Mouse (Mus musculus) layer of hippocampus, adult 11-12 months (tissue): ENCODE results near the gene Cchcr1.

Experiments
- DNase-seq: peaks from one replicate; pipeline ENCODE4 v3.0.0; 2022; ENCODE audit warnings: low spot score

The Cchcr1 gene

DNA sequence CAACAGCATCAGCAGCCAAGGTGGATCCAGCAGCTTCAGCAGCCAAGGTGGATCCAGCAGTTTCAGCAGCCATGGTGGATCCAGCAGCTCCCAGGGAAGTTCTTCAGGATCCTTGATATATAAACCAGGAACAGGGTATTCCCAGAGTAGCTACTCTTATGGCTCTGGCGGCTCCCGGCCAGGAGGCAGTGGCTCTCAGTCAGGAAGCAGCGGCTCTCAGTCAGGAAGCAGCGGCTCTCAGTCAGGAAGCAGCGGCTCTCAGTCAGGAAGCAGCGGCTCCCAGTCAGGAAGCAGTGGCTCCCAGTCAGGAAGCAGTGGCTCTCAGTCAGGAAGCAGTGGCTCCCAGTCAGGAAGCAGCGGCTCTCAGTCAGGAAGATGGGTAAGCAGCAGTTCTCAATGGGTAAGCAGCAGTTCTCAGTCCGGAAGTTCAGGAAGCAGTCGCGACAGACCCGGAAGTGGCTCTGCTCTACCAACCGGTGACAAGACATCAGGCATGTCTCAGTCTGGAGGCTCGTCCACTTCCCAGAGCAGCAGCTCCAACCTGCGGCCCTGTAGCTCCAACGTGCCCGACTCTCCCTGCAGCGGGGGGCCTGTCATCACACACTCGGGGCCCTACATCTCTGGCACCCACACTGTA is 38.0 kb downstream of the Cchcr1 start:
- DNase-seq, result no peak

DNA sequence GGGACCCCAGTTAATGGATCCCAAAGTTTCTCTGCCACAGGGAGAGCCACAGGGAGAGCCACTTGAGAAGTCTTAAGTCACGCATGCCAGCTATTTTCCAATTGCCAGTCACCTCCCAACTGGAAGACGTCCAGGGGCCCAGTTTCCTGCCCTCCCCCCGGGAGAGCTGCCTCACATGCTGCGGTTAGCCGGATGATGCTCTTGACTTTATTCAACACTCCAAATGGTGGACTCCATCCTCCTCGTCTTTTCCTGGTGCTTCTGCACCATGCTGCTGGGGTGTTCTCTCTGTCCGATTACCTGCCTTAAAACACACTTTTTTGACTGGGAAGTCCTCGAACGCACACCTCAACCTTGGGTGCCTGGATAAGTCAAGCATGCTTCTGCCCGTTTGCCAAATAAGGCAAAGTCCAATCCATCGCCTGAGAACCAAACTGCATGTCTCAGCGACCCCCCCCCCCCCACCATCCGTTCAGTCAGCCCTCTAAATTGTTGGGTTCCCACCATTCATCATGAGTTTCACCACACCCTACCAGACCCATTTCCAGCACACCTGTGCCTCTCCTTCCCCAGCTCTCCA is 39.4 kb downstream of the Cchcr1 start:
- no peak for DNase-seq

- peak; percentile 43 for DNase-seq
Observed at GRCm38 (mm10) chr17:35556812-35557211, 39.9 kb downstream of the Cchcr1 start.

- no peak for DNase-seq
Observed at GRCm38 (mm10) chr17:35557351-35557750, 40.5 kb downstream of the Cchcr1 start.

DNA sequence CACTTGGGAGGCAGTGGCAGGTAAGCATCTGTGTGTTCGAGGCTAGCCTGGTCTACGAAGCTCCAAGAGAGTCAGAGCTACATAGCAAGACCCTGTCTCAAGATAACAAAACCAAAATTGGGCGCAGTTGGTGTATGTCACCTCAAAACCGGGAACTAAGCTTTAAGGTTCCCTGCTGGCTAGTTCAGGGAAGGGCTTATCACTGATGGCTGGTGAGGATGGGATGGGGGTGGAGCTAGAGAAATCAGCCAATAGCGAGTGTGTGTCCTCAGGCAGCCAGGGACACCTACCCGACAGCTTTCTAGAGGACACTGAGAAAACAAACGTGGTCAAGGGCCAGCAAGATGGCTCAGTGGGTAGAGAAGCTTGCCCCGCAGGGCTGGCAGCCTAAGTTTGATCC is 41.3 kb downstream of the Cchcr1 start:
- no peak for DNase-seq

DNA sequence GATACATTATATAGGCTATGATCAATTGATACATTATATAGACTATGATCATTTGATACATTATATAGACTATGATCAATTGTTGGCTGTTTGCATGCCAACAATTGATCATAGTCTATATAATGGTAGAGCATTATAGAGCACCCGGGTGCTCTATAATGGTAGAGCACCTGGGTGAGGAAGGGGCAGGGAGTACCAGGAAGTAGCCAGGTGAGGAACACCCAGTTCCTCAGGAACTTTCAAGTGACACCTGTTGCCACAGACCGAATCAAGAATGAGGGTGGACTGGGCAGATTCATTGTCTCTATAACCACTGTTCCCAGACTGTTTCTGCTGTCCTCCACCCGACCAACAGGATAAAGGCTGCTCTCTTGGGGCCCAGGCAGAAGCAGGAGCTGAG is 50.2 kb downstream of the Cchcr1 start, which contains the start of gene 2300002M23Rik:
2300002M23Rik (plus strand) TSS at position 301 of the 400 bp plus-strand sequence.
- no peak for DNase-seq

GRCm38 (mm10) chr17:35567767-35568166 is 50.9 kb downstream of the Cchcr1 start:
- no peak for DNase-seq

DNA sequence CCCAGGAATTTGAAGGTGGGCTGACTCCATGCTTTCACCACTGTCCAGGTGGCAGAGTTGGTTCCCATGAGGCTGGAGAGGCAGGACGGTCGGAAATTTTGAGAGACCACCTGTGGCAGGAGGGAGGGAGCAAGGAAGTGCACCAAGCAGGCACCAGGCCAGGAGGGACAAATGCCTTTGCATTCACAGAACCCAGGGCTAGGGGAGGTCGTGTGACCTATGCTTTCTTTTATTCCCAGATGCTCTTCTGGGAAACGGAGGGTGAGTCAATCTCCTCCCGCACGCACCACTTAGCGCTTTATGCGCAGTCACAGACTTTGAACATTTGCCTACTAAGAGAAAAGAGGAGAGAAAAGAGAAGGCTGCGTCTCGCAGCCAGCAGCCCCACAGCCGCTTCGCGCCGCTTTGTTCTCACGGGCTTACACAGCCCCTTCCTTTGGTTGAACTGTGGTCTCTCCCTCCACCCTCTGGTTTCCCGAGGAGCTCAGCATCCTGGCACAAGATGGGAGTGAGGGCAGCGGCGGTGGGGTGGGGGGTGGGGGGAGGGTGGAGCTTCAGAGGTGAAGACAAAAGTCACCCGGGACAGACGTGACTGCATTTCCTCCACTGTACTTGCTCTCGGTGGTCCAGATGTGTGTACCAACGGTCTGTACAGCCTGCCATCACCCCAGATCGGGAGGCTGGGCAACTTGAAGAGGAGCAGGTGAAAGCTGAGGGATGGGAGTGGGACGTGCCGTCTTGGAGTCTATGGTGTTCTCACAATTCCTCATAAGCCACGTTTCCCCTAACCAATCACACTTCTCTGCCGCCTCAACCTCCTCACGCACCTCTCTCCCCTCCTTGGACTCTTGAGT is 52.4 kb downstream of the Cchcr1 start:
- no peak for DNase-seq

- no peak for DNase-seq
Observed at GRCm38 (mm10) chr17:35570836-35571235, 53.9 kb downstream of the Cchcr1 start.

GRCm38 (mm10) chr17:35571477-35571876 is 54.6 kb downstream of the Cchcr1 start:
- no peak for DNase-seq

GRCm38 (mm10) chr17:35578211-35578610 is 61.3 kb downstream of the Cchcr1 start:
- peak; percentile 83 for DNase-seq
